ENCODE assay signal across 12 mouse cellular contexts in the genomic region with DNA sequence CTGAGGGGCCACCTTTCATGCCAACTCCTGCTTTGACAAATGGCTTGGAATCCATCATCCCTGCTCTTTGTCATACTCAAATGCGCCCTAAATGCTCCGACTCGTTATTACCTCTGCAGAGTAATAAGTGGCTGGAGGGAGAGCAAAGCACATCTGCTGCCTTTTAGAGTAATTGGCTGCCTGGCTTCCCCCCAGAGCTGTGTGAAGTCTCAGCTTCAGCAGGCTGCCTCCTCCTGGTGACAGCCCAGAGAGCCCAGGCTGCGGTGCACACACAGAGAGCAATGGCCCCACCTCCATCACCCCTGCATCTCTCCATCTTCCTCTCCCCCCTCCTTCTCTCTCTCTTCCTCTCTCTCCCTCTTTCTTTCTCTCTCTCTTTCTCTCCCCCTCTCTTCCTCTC. TPM values are rescaled to one million over a fixed set of nuclear protein-coding genes. Genes with fewer than 3 reads are reported as not detected.
DNase-seq lines count a peak whose midpoint lies in the region; ATAC-seq lines count a peak whose summit lies in the region.
"Had no signal": no experiment of that assay in that cellular context is flagged by ENCODE, and none has a peak within 500 bp of the region (broad histone marks: within the 10 kb centered on the region; RNA-seq: fewer than 3 reads in every experiment).

No protein-coding gene starts in this region.

- peaks cover 27% of the 10 kb centered on the region for H3K4me1 ChIP-seq in forebrain, embryonic 16.5 days (replicated peaks; ENCODE audit: control insufficient read depth, insufficient read depth, low read length)
- peaks cover 19% of the 10 kb centered on the region for H3K4me1 ChIP-seq in midbrain, embryonic 16.5 days (ENCODE audit: control insufficient read depth, insufficient read depth, low read length)

- DNase-seq in cerebellum, postnatal 10 days: peak; percentile 57 to 61
- no peak for DNase-seq in cerebellum, adult 9-11 months
- DNase-seq in MN1 (ENCODE audit: low spot score): peak; percentile 30
- DNase-seq in kidney, postnatal 14 days: no peak
- no peak for DNase-seq in T-cell, adult 2 months (ENCODE audit: low spot score)
- DNase-seq in cerebellum, adult 11-12 months: no peak
- DNase-seq: cerebellum, adult 2 months; kidney, adult 2 months; thymus, postnatal 25 days had no signal

- no peak overlapping the region for H3K4me3 ChIP-seq in forebrain, embryonic 16.5 days (replicated peaks; ENCODE audit: low read length)
- no peak overlapping the region for H3K4me3 ChIP-seq in midbrain, embryonic 16.5 days (ENCODE audit: low read depth, low read length)

- whole genome bisulfite sequencing in forebrain, embryonic 16.5 days: 14% methylated on average over 4 of the region's 4 CpGs
- 32% methylated on average over 4 of the region's 4 CpGs for WGBS in midbrain, embryonic 16.5 days

- no peaks in the 10 kb centered on the region for H3K9me3 ChIP-seq in forebrain, embryonic 16.5 days (ENCODE audit: control insufficient read depth, low read length)
- H3K9me3 ChIP-seq in midbrain, embryonic 16.5 days (replicated peaks; ENCODE audit: control insufficient read depth, low read length, poor library complexity, severe bottlenecking): no peaks in the 10 kb centered on the region

- peak overlapping the region; percentile 13; the same call in 1 of the 2 replicates for H3K9ac ChIP-seq in forebrain, embryonic 16.5 days (replicated peaks; ENCODE audit: low read depth, low read length)
- H3K9ac ChIP-seq in midbrain, embryonic 16.5 days (ENCODE audit: low read depth, low read length): no peak overlapping the region; the same call in none of the 2 replicates

- peak overlapping the region; percentile 17; the same call in 1 of the 2 replicates for H3K4me2 ChIP-seq in forebrain, embryonic 16.5 days (ENCODE audit: low read length)
- H3K4me2 ChIP-seq in midbrain, embryonic 16.5 days (ENCODE audit: low read length): peak overlapping the region; percentile 14

- peak; percentile 83 for ATAC-seq in forebrain, embryonic 16.5 days
- peak; percentile 77 for ATAC-seq in midbrain, embryonic 16.5 days

- H3K27me3 ChIP-seq in forebrain, embryonic 16.5 days (replicated peaks; ENCODE audit: control insufficient read depth, insufficient read depth, low read length): no peaks in the 10 kb centered on the region
- H3K27me3 ChIP-seq in midbrain, embryonic 16.5 days (ENCODE audit: control insufficient read depth, insufficient read depth, low read depth, low read length): no peaks in the 10 kb centered on the region

- H3K27ac ChIP-seq in forebrain, embryonic 16.5 days (ENCODE audit: low read length): peak overlapping the region; percentile 50
- peak overlapping the region; percentile 66 for H3K27ac ChIP-seq in midbrain, embryonic 16.5 days (ENCODE audit: low read length)

- H3K36me3 ChIP-seq in forebrain, embryonic 16.5 days (ENCODE audit: control insufficient read depth, insufficient read depth): no peaks in the 10 kb centered on the region
- H3K36me3 ChIP-seq in midbrain, embryonic 16.5 days (ENCODE audit: control insufficient read depth, insufficient read depth, low read length): no peaks in the 10 kb centered on the region

RNA-seq across cellular contexts. Expression of a gene that starts 25.5 kb away (rescaled TPM):
- 11.4 and 17.1 TPM in 2 replicates for polyA plus RNA-seq in forebrain, embryonic 16.5 days (2015; fragmentation: Nextera tagmentation; extraction: Ambion mirVana)
- polyA plus RNA-seq in midbrain, embryonic 16.5 days (2015; fragmentation: Nextera tagmentation; extraction: Ambion mirVana): 33.8 and 34.2 TPM in 2 replicates
- polyA plus RNA-seq: liver, embryonic 16.5 days had no signal

Comparison
In these comparisons a context has a peak if more than half of its experiments do, and no peak if none do; other contexts are left out.
1. DNase-seq: peak in cerebellum, postnatal 10 days (2 of 2) and MN1 (single experiment); none in cerebellum, adult 9-11 months (single experiment), kidney, postnatal 14 days (single experiment), T-cell, adult 2 months (single experiment) and cerebellum, adult 11-12 months (single experiment).